Mouse (Mus musculus): ENCODE measurements around the gene Uvrag.

DNA sequence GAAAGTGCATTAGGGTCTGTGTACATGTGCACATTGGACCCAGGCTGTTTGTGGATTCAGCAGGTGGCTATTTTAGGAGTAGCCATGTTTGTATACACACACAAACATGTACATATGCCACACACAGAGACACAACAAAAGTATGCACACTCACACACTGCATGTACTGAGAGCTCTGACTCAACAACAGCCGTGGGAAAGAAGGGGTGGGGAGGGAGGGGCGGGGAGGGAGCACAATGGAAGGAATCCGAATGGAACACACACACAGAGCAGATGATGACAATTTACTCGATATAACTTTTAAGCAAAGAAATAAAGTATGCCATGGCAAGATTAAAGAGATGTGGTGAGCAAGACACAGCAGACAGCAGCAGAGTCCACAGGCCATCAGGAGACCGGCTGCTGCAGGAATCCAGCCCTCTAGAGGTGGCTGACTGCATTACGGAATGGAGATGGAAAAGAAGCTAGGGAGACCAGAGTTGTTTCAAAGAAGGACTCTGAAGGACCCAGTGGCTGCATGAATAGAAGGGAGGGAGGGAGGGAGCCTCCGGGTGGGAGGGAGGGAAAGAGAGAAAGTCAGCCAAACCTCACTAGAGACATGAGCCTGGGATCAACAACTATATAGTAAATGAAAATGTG, 67.1 kb downstream of the Uvrag start:
- TF ChIP-seq CTCF (IDR thresholded peaks at IDR 0.05; ENCODE audit: extremely low read depth, insufficient read depth, insufficient read length, insufficient replicate concordance): no peak
- TF ChIP-seq POLR2A (IDR thresholded peaks at IDR 0.05; ENCODE audit: low read depth, low read length): no peak
